Mouse (Mus musculus) limb, embryonic 11.5 days (tissue): ENCODE results near the gene Capza1. TPM values are rescaled to one million over a fixed set of nuclear protein-coding genes. Genes with fewer than 3 reads are reported as not detected.

ENCODE experiments used
- ATAC-seq: fragments of 200-750 bp; cut with Nextera tagmentation; 2 replicates; pipeline ENCODE4 v1.8.0; 2017; ENCODE audit warnings: low read depth; ENCODE audit not compliant: insufficient number of reproducible peaks, low FRiP score, low TSS enrichment
- DNase-seq: peaks from one replicate; pipeline ENCODE4 v3.0.0-alpha.2; 2015; ENCODE audit warnings: low spot score
- H3K27ac ChIP-seq: fragments of 300-500 bp; sonication (generic); replicated peaks from 2 replicates; pipeline ENCODE4 v1.5.1; 2014; ENCODE audit warnings: low read depth, mild to moderate bottlenecking, low read length
- H3K27me3 ChIP-seq: fragments of 300-500 bp; sonication (generic); 2 replicates; pipeline ENCODE4 v1.6.1; 2014; ENCODE audit warnings: mild to moderate bottlenecking, low read length, mixed read lengths; ENCODE audit not compliant: control insufficient read depth, insufficient read depth
- H3K36me3 ChIP-seq: fragments of 300-500 bp; sonication (generic); 2 replicates; pipeline ENCODE4 v1.6.1; 2014; ENCODE audit warnings: mild to moderate bottlenecking, low read length, moderate library complexity, mixed read lengths; ENCODE audit not compliant: control insufficient read depth, insufficient read depth
- H3K4me1 ChIP-seq: fragments of 300-500 bp; sonication (generic); 2 replicates; pipeline ENCODE4 v1.6.1; 2014; ENCODE audit warnings: low read length, mixed read lengths; ENCODE audit not compliant: control insufficient read depth, insufficient read depth
- H3K4me2 ChIP-seq: fragments of 300-500 bp; sonication (generic); 2 replicates; pipeline ENCODE4 v1.6.1; 2014; ENCODE audit warnings: low read depth, mild to moderate bottlenecking, moderate library complexity; ENCODE audit not compliant: severe bottlenecking
- H3K4me3 ChIP-seq: fragments of 300-500 bp; sonication (generic); 2 replicates; pipeline ENCODE4 v1.5.1; 2014; ENCODE audit warnings: low read depth, low read length
- H3K9ac ChIP-seq: fragments of 300-500 bp; sonication (generic); 2 replicates; pipeline ENCODE4 v1.6.1; 2014; ENCODE audit warnings: mild to moderate bottlenecking, low read length
- H3K9me3 ChIP-seq: fragments of 300-500 bp; sonication (generic); 2 replicates; pipeline ENCODE4 v1.6.1; 2016; ENCODE audit warnings: low read length; ENCODE audit not compliant: control insufficient read depth
- WGBS: fragments of 180-500 bp; shearing (Covaris S2); extraction: QIAGEN DNeasy Blood & Tissue Kit; methylation state at CpG from one replicate; pipeline ENCODE4 v1.1.7; 2014; 5-methylcytosine and 5-hydroxymethylcytosine counted together
- polyA plus RNA-seq: library from polyadenylated mRNA; unstranded; fragments of >200 nt; fragmentation: Nextera tagmentation; extraction: Ambion mirVana; gene quantifications from 2 replicates; pipeline ENCODE4 v1.2.1, GENCODE M21; 2014

Gene Capza1
- polyA plus RNA-seq, 1 experiment from 2014 or later, result 210 TPM

GRCm38 (mm10) chr3:104796430-104797082, 67.7 kb downstream of the Capza1 start:
- no peak for ATAC-seq
- no peaks in the 10 kb centered on the region for H3K9me3 ChIP-seq
- H3K4me3 ChIP-seq, result no peak overlapping the region
- H3K27ac ChIP-seq, result no peak overlapping the region
- no peak overlapping the region for H3K4me2 ChIP-seq
- H3K4me1 ChIP-seq, result peaks cover 32% of the 10 kb centered on the region
- peak; percentile 21 for DNase-seq
- peaks cover 29% of the 10 kb centered on the region for H3K36me3 ChIP-seq
- WGBS, result 85% methylated on average over 15 of the region's 15 CpGs
- no peaks in the 10 kb centered on the region for H3K27me3 ChIP-seq
- H3K9ac ChIP-seq, result no peak overlapping the region

- H3K9ac ChIP-seq, result no peak overlapping the region
- peaks cover 25% of the 10 kb centered on the region; the same call in 1 of the 2 replicates for H3K36me3 ChIP-seq
- no peak overlapping the region for H3K4me2 ChIP-seq
- DNase-seq (peak; percentile 21), ATAC-seq (no peak)
- no peaks in the 10 kb centered on the region for H3K9me3 ChIP-seq
- H3K27me3 ChIP-seq, result no peaks in the 10 kb centered on the region
- peaks cover 39% of the 10 kb centered on the region for H3K4me1 ChIP-seq
- H3K4me3 ChIP-seq, result no peak overlapping the region
- 66% methylated on average over 15 of the region's 15 CpGs for WGBS
- no peak overlapping the region for H3K27ac ChIP-seq
Measured at GRCm38 (mm10) chr3:104795661-104796340, 68.5 kb downstream of the Capza1 start.

GRCm38 (mm10) chr3:104794953-104795470, 69.3 kb downstream of the Capza1 start:
- Histone ChIP-seq H3K27ac (no peak overlapping the region), H3K9me3 (no peaks in the 10 kb centered on the region), H3K4me1 (peaks cover 45% of the 10 kb centered on the region), H3K27me3 (no peaks in the 10 kb centered on the region), H3K36me3 (peaks cover 21% of the 10 kb centered on the region; the same call in 1 of the 2 replicates), H3K9ac (no peak overlapping the region), H3K4me2 (no peak overlapping the region), H3K4me3 (no peak overlapping the region)
- peak; percentile 25 for DNase-seq
- no peak for ATAC-seq
- WGBS, result 50% methylated on average over 12 of the region's 12 CpGs

GRCm38 (mm10) chr3:104793871-104794828, 70.2 kb downstream of the Capza1 start:
- Histone ChIP-seq H3K27me3 (no peaks in the 10 kb centered on the region), H3K9ac (no peak overlapping the region), H3K4me1 (peaks cover 48% of the 10 kb centered on the region), H3K9me3 (no peaks in the 10 kb centered on the region), H3K4me3 (no peak overlapping the region), H3K36me3 (peaks cover 15% of the 10 kb centered on the region; the same call in 1 of the 2 replicates), H3K27ac (peak overlapping the region; percentile 72), H3K4me2 (no peak overlapping the region)
- ATAC-seq (peak; percentile 87), DNase-seq (peak; percentile 92)
- WGBS, result 50% methylated on average over 20 of the region's 20 CpGs

- H3K27me3 ChIP-seq, result no peaks in the 10 kb centered on the region
- no peak overlapping the region for H3K27ac ChIP-seq
Measured at GRCm38 (mm10) chr3:104792360-104793270, 71.7 kb downstream of the Capza1 start.

GRCm38 (mm10) chr3:104791671-104792070, 72.6 kb downstream of the Capza1 start:
- H3K27ac ChIP-seq, result 0 out of 2 replicates have a peak overlapping the region, but pooled peaks have one; percentile 11
- no peak for DNase-seq
- 96% methylated on average over 8 of the region's 8 CpGs for WGBS
- peaks cover 13% of the 10 kb centered on the region; the same call in 1 of the 2 replicates for H3K36me3 ChIP-seq
- H3K9me3 ChIP-seq, result no peaks in the 10 kb centered on the region
- H3K9ac ChIP-seq, result 0 out of 2 replicates have a peak overlapping the region, but pooled peaks have one; percentile 37
- peak overlapping the region; percentile 92 for H3K4me2 ChIP-seq
- peaks cover 48% of the 10 kb centered on the region for H3K4me1 ChIP-seq
- no peak overlapping the region for H3K4me3 ChIP-seq
- no peaks in the 10 kb centered on the region for H3K27me3 ChIP-seq
- no peak for ATAC-seq

More at GRCm38 (mm10) chr3:104792360-104793270, 71.7 kb downstream of the Capza1 start:
- 74% methylated on average over 15 of the region's 15 CpGs for WGBS
- Histone ChIP-seq H3K36me3 (peaks cover 14% of the 10 kb centered on the region; the same call in 1 of the 2 replicates), H3K9ac (no peak overlapping the region), H3K4me1 (peaks cover 48% of the 10 kb centered on the region), H3K4me3 (no peak overlapping the region), H3K4me2 (no peak overlapping the region), H3K9me3 (no peaks in the 10 kb centered on the region)
- ATAC-seq (no peak), DNase-seq (no peak)

GRCm38 (mm10) chr3:104791017-104791416, 73.3 kb downstream of the Capza1 start:
- WGBS, result 23% methylated on average over 4 of the region's 4 CpGs
- no peak for DNase-seq

More at GRCm38 (mm10) chr3:104791017-104791416, 73.3 kb downstream of the Capza1 start:
- Histone ChIP-seq H3K4me3 (peak overlapping the region; percentile 70), H3K4me1 (peaks cover 46% of the 10 kb centered on the region), H3K27me3 (no peaks in the 10 kb centered on the region), H3K4me2 (peak overlapping the region; percentile 92), H3K9me3 (no peaks in the 10 kb centered on the region), H3K27ac (peak overlapping the region; percentile 90), H3K36me3 (peaks cover 9% of the 10 kb centered on the region; the same call in 1 of the 2 replicates), H3K9ac (peak overlapping the region; percentile 80)
- no peak for ATAC-seq
